Mouse (Mus musculus) liver, embryonic 14.5 days (tissue): ENCODE results near the gene Cadm4. TPM values are rescaled to one million over a fixed set of nuclear protein-coding genes. Genes with fewer than 3 reads are reported as not detected.
A peak's percentile ranks its signal among the peaks of the same experiment; 100 is the strongest.

Experiments used
- ATAC-seq: fragments of 200-750 bp; cut with Nextera tagmentation; 2 replicates; pipeline ENCODE4 v1.8.0; 2017; ENCODE audit warnings: moderate number of reproducible peaks, mild to moderate bottlenecking, moderate library complexity; ENCODE audit not compliant: insufficient read depth
- DNase-seq, 3 experiments: peaks; one replicate each; pipeline ENCODE4 v3.0.0-alpha.2; 2012 to 2013; ENCODE audit warnings: low read depth in 3 of 3, low spot score in 3 of 3
- H3K27ac ChIP-seq: fragments of 300-500 bp; sonication (generic); 2 replicates; pipeline ENCODE4 v1.5.1; 2014; ENCODE audit warnings: moderate library complexity, mild to moderate bottlenecking, control low read depth, inconsistent platforms
- H3K27me3 ChIP-seq: fragments of 300-500 bp; sonication (generic); 2 replicates; pipeline ENCODE4 v1.6.1; 2014; ENCODE audit warnings: mild to moderate bottlenecking, low read length, moderate library complexity; ENCODE audit not compliant: control insufficient read depth, insufficient read depth
- H3K36me3 ChIP-seq: fragments of 300-500 bp; sonication (generic); replicated peaks from 2 replicates; pipeline ENCODE4 v1.6.1; 2014; ENCODE audit warnings: low read depth; ENCODE audit not compliant: control insufficient read depth, insufficient read depth
- H3K4me1 ChIP-seq, 2 experiments: fragments of 200-500 bp in 1 of 2; fragments of 300-500 bp in 1 of 2; sonication (generic) in 1 of 2; replicated peaks; 2 replicates each; pipeline ENCODE4 v1.6.1; 2012 to 2014; ENCODE audit warnings: antibody characterized with exemption in 1 of 2, inconsistent platforms in 1 of 2, low read length in 1 of 2; ENCODE audit not compliant: control insufficient read depth in 2 of 2, insufficient read depth in 2 of 2
- H3K4me2 ChIP-seq: fragments of 300-500 bp; sonication (generic); 2 replicates; pipeline ENCODE4 v1.6.1; 2014; ENCODE audit warnings: low read depth, mild to moderate bottlenecking, control low read depth, moderate library complexity
- H3K4me3 ChIP-seq, 2 experiments: fragments of 200-500 bp in 1 of 2; fragments of 300-500 bp in 1 of 2; sonication (generic) in 1 of 2; 2 replicates each; pipeline ENCODE4 v1.5.1; 2012 to 2014; ENCODE audit warnings: low read depth in 2 of 2, low read length in 2 of 2, mild to moderate bottlenecking in 2 of 2, control low read depth in 1 of 2, inconsistent platforms in 1 of 2, moderate library complexity in 1 of 2; ENCODE audit not compliant: insufficient read depth in 1 of 2
- H3K9ac ChIP-seq: fragments of 300-500 bp; sonication (generic); replicated peaks from 2 replicates; pipeline ENCODE4 v1.6.1; 2014; ENCODE audit warnings: mild to moderate bottlenecking, control low read depth, moderate library complexity
- H3K9me3 ChIP-seq: fragments of 300-500 bp; sonication (generic); 2 replicates; pipeline ENCODE4 v1.6.1; 2016; ENCODE audit warnings: low read length, mixed read lengths; ENCODE audit not compliant: control insufficient read depth
- CTCF ChIP-seq: IDR thresholded peaks from 2 replicates; pipeline ENCODE4 v1.5.1; 2016; ENCODE audit warnings: antibody characterized with exemption, low read depth, control low read depth
- EP300 ChIP-seq: IDR thresholded peaks from 2 replicates; pipeline ENCODE4 v1.6.1; 2016; ENCODE audit warnings: antibody characterized with exemption, low read depth
- WGBS: fragments of 180-500 bp; shearing (Covaris S2); extraction: QIAGEN DNeasy Blood & Tissue Kit; methylation state at CpG from one replicate; pipeline ENCODE4 v1.1.7; 2014; ENCODE audit not compliant: insufficient replicate concordance; 5-methylcytosine and 5-hydroxymethylcytosine counted together
- polyA plus RNA-seq, 2 experiments: library from polyadenylated mRNA; depleted of rRNA in 1 of 2; stranded (reverse) in 1 of 2; unstranded in 1 of 2; fragments of >200 nt; fragmentation: Nextera tagmentation in 1 of 2; extraction: Ambion mirVana in 1 of 2; gene quantifications; 2 replicates each; pipeline versions ENCODE4 v1.2.1 to v1.2.3; 2012 to 2014

Cadm4 gene
- polyA plus RNA-seq, 2 experiments = 0.05 to 0.48 TPM

GRCm38 (mm10) chr7:24473913-24474529 lies 7.8 kb upstream of the Cadm4 start:
- TF ChIP-seq CTCF (peak; percentile 92), EP300 (no peak)
- no peak overlapping the region for H3K27ac ChIP-seq
- no peak overlapping the region for H3K4me2 ChIP-seq
- 51% methylated on average over 10 of the region's 10 CpGs for WGBS
- no peaks in the 10 kb centered on the region for H3K4me1 ChIP-seq
- H3K9ac ChIP-seq = no peak overlapping the region
- ATAC-seq (no peak), DNase-seq (no peak)
- no peaks in the 10 kb centered on the region for H3K27me3 ChIP-seq
- no peaks in the 10 kb centered on the region for H3K36me3 ChIP-seq
- no peak overlapping the region for H3K4me3 ChIP-seq
- no peaks in the 10 kb centered on the region; the same call in 1 of the 2 replicates for H3K9me3 ChIP-seq

DNA sequence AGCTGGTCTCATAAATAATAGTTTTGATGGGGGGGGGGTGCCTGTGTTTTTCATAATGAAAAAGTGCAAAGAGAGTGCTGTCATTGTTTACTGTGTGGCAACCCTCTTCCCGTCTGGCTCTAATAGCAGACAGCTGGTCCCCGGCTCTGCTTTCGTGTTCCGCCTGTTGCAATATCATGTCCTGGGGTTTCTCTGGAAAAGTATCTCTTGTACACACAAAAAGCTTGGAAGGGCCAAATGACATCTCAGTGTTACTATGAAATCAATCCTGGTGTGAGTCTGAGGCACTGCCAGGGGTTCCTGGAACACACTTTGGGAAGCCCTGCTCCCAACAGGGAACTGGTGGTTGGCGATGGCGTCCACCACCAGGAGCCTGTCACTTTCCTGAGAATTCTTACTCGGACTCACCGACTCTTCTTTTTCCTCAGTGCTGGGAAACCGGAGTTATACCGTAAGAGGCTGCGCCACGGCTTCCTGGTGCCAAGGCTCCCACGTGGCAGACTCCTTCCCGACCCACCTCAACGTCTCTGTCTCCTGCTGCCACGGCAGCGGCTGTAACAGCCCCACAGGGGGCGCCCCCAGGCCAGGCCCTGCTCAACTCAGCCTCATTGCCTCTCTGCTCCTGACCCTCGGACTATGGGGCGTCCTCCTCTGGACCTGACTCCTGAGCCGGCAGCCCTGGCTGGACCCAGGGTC lies 6.9 kb upstream of the Cadm4 start:
- 67% methylated on average over 21 of the region's 21 CpGs for WGBS
- no peak overlapping the region for H3K9ac ChIP-seq
- no peak overlapping the region for H3K4me3 ChIP-seq
- H3K27ac ChIP-seq = no peak overlapping the region
- no peaks in the 10 kb centered on the region for H3K4me1 ChIP-seq
- ATAC-seq = no peak
- H3K4me2 ChIP-seq = no peak overlapping the region
- H3K27me3 ChIP-seq = no peaks in the 10 kb centered on the region; the same call in 1 of the 2 replicates
- H3K9me3 ChIP-seq = no peaks in the 10 kb centered on the region; the same call in 1 of the 2 replicates
- TF ChIP-seq EP300 (no peak), CTCF (0 out of 2 replicates have a peak, but pooled peaks have one; percentile 30)
- no peak for DNase-seq
- H3K36me3 ChIP-seq = no peaks in the 10 kb centered on the region

DNA sequence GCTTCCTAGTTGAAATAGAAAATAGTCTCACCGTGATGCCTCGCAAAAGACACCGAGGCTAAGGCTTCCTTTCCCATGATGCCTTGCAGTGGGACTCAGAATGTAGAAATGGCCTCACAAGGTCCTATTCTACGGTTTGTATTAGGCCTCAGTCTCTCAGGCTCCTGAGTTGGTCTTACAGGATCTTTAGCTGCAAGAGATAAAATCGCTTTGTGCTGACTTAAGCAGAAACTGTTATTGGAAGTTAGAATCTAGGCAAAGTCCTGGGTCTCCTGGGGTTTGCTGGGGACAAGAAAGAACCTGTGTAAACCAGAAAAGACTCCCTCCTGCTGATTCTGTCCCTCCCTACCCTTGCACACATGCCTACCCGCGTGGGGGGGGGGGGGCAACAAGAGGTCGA lies 5.5 kb upstream of the Cadm4 start:
- WGBS = 60% methylated on average over 8 of the region's 8 CpGs
- Histone ChIP-seq H3K4me1 (no peaks in the 10 kb centered on the region), H3K27ac (no peak overlapping the region), H3K36me3 (no peaks in the 10 kb centered on the region), H3K4me2 (no peak overlapping the region), H3K9me3 (no peaks in the 10 kb centered on the region; the same call in 1 of the 2 replicates), H3K27me3 (peaks cover 11% of the 10 kb centered on the region), H3K4me3 (no peak overlapping the region), H3K9ac (no peak overlapping the region)
- ATAC-seq (no peak), DNase-seq (no peak)
- TF ChIP-seq EP300 = no peak
- no peak for TF ChIP-seq CTCF

DNA sequence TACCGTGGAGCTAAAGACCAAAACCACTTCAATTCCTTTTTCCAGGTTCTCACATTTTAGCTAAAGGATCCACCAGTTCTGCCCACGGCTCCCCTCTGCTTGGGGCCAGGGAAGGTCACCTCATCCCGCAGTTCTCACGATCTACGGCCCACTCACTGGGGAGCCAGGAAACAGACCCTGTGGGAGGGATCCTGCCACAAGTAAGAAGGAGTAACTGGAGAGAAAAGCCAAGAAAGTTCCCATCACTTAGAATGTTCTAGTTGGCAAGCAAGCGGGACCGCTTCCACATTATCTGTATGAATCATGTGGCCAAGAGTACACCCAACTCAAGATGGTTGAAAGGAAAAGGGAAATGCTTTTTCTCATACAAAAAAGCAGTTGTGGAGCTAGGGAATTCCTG lies 5.0 kb upstream of the Cadm4 start:
- 81% methylated on average over 7 of the region's 7 CpGs for WGBS
- no peaks in the 10 kb centered on the region for H3K36me3 ChIP-seq
- TF ChIP-seq EP300 (no peak), CTCF (no peak)
- H3K27ac ChIP-seq = no peak overlapping the region
- peaks cover 0 to 2% of the 10 kb centered on the region in 2 experiments; a peak in 1 of 4 replicates for H3K4me1 ChIP-seq
- no peak overlapping the region for H3K9ac ChIP-seq
- DNase-seq = no peak
- H3K4me2 ChIP-seq = no peak overlapping the region
- peaks cover 16% of the 10 kb centered on the region for H3K27me3 ChIP-seq
- no peaks in the 10 kb centered on the region; the same call in 1 of the 2 replicates for H3K9me3 ChIP-seq
- no peak overlapping the region for H3K4me3 ChIP-seq
- ATAC-seq = no peak

GRCm38 (mm10) chr7:24478911-24479310 lies 2.9 kb upstream of the Cadm4 start:
- Histone ChIP-seq H3K9ac (no peak overlapping the region), H3K9me3 (no peaks in the 10 kb centered on the region; the same call in 1 of the 2 replicates), H3K4me1 (peaks cover 0 to 2% of the 10 kb centered on the region in 2 experiments; a peak in 1 of 4 replicates), H3K4me2 (no peak overlapping the region), H3K27me3 (peaks cover 35% of the 10 kb centered on the region), H3K4me3 (no peak overlapping the region), H3K27ac (no peak overlapping the region), H3K36me3 (no peaks in the 10 kb centered on the region)
- DNase-seq = no peak
- ATAC-seq = no peak
- TF ChIP-seq EP300 (no peak), CTCF (no peak)
- 62% methylated on average over 5 of the region's 5 CpGs for WGBS
